Mouse (Mus musculus): ENCODE results near the gene Mitf. TPM values are rescaled to one million over a fixed set of nuclear protein-coding genes. Genes with fewer than 3 reads are reported as not detected.

The Mitf gene
- total RNA-seq, 2 experiments from 2014 or later: 7.8 to 8.2 TPM

DNA sequence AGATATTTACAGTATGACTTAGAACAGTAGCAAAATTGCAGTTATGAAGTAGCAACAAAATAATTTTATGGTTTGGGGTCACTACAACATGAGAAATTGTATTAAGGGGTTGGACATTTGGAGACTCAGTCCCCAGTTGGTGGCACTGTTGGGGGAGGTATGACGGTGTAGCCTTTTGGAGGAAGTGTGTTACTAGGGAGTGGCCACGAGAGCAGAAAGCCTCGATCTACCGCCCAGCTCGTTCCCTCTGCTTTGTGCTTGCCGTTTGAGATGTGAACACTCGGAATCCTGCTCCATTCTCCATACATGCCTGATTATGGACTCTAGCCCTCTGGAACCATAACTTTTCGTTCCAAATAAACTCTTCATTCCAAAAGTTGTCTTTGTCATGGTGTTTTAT lies 49.6 kb downstream of the Mitf start:
- TF ChIP-seq CTCF (IDR thresholded peaks at IDR 0.05): no peak; the same call in 1 of the 2 replicates
- intact Hi-C loops (cut with DNase I): no loop called here
- Histone ChIP-seq H3K27ac (no peak overlapping the region), H3K4me3 (no peak overlapping the region)
- no peak for DNase-seq (ENCODE audit: extremely low spot score in 1 of 2, low spot score in 2 of 2)

DNA sequence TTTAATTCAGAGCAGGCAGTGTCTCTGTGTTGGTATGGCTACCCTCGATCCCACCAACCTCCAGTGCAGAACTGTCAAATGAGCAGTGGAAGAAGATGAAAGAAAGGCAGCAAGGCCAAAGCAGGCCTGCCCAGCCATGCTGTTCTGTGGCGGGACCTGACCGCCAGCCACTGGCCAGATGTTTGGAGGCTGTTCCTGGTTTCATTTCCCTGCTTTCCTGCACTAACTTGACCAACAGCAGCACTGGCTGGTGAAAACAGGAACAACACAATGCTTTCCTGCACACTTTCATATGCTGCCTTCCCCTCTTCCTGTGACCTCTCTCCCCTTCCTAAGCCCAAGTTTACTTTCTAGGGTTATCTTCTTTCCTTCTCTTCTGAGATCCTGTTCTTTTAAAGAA lies 50.8 kb downstream of the Mitf start:
- no peak for DNase-seq (ENCODE audit: extremely low spot score in 1 of 2, low spot score in 2 of 2)
- peak; percentile 26 for TF ChIP-seq CTCF (IDR thresholded peaks at IDR 0.05)
- H3K27ac ChIP-seq: no peak overlapping the region
- H3K4me3 ChIP-seq: no peak overlapping the region
- intact Hi-C loops (cut with DNase I): no loop called here

DNA sequence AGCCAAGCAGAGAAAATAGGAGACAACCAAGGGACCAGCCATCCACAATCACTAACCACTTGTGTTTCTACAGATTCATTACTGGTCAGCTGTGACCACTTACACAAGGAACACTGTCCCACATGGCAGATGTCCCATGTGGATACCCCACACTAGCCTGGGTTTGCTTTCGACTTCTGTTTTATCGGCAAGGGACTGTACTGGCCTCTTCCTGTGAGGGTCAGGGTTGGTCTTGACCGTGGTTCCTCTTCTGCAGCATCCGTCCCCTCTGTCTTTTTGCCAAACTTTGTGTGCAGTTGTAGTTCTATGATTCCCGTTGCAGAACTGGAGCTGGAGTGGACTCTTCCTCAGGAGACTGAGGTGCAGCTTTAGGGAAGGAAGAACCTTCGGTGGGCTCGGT lies 59.7 kb downstream of the Mitf start:
- TF ChIP-seq CTCF (IDR thresholded peaks at IDR 0.05): no peak
- no peak for DNase-seq (ENCODE audit: extremely low spot score in 1 of 2, low spot score in 2 of 2)
- no peak overlapping the region for H3K4me3 ChIP-seq
- intact Hi-C loops (cut with DNase I): no loop called here
- no peak overlapping the region for H3K27ac ChIP-seq

DNA sequence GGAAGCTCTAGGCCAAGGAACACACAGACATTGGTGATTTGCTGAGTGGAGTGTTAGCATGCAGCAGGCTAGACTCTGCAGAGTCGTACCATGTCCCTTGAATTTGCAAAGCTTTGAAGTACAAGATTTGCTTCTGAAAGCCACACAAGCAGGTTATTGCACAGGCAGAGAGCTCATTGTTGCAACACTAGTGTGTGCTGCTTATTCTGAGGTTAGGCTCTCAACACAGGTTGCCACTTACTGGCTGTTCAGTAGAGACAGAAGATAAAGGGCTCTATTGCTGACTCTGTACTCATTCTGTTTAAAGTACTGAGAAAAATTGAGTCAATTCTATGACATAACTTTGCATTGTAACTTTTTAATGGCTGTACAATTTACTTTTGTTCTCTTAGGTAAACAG lies 61.2 kb downstream of the Mitf start:
- no peak for DNase-seq (ENCODE audit: extremely low spot score in 1 of 2, low spot score in 2 of 2)
- Histone ChIP-seq H3K27ac (no peak overlapping the region), H3K4me3 (no peak overlapping the region)
- intact Hi-C loops (cut with DNase I): no loop called here
- no peak for TF ChIP-seq CTCF (IDR thresholded peaks at IDR 0.05)

DNA sequence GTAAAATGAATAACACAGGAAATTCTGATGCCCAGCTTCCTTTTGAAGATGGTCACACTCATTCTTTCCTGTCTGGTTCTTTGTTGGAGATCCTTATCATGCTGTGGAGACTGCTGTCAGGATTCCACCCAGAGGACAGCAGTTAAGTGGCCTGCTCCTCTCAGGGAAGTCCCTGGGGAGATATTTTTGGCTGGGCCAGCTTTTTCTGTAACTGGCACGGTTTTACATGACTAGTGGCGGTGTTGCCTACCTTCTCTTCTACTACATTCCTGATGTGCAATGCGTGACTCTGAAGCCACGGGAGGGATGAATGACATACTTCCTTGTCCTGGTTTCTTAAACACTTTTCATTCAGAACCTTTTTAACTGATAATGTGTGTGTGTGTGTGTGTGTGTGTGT lies 63.1 kb downstream of the Mitf start:
- no peak for DNase-seq (ENCODE audit: extremely low spot score in 1 of 2, low spot score in 2 of 2)
- TF ChIP-seq CTCF (IDR thresholded peaks at IDR 0.05): no peak
- Histone ChIP-seq H3K4me3 (no peak overlapping the region), H3K27ac (no peak overlapping the region)
- intact Hi-C loops (cut with DNase I): no loop called here

DNA sequence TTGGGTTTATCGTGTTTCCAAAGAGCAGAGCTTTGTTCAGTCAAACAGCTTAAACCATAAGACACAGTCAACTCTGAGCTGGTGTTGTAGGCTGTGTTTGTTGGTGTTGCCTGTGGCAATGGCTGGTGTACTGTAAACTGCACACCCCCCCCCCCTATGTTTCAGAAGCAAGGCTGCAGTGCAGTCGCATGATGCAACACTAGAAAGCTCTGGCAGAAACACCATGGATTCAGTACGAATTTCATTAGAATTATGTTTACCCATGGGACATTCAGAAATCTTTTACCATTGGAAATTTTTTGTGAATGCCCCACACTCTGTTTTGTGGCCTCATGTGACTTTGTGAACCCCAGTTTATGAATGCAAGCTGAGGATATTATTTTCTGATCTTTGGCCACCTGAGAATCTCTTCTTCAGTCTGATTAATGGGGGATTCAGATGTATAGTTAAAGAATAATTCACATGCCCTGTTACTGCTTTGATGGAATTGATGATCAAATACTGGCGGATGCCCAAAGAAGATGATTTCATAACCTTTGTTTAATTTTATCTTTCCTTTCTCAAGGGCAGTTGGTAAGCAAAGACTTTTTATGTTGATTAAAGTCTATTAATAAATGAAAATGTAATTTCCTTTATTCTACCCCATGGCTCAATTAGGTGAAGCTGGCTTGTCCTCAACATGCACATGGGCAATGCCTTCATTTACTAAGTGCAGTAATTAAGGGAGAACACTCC lies 64.6 kb downstream of the Mitf start:
- no peak for TF ChIP-seq CTCF (IDR thresholded peaks at IDR 0.05)
- Histone ChIP-seq H3K27ac (no peak overlapping the region), H3K4me3 (no peak overlapping the region)
- intact Hi-C loops (cut with DNase I): no loop called here
- no peak for DNase-seq (ENCODE audit: extremely low spot score in 1 of 2, low spot score in 2 of 2)

DNA sequence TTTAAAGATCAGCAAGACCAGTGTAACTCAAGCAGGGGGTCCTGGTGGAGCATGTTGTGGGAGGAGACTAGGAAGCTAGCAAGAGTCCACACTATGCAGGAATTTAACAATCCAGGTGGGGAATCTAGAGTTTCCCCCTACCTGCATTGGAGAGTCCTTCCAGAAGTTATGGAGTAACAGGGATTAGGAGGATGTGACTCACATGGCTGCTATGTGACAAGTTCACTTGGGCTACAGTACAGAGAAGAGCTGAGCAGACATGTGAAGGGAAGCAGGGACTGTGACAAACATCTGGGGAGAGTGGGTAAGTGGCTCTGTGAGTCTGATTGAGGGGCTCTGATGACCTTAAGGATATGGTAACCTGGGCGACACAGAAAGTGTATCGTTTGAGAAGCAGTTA lies 66.2 kb downstream of the Mitf start:
- TF ChIP-seq CTCF (IDR thresholded peaks at IDR 0.05): no peak
- no peak for DNase-seq (ENCODE audit: extremely low spot score in 1 of 2, low spot score in 2 of 2)
- intact Hi-C loops (cut with DNase I): no loop called here

DNA sequence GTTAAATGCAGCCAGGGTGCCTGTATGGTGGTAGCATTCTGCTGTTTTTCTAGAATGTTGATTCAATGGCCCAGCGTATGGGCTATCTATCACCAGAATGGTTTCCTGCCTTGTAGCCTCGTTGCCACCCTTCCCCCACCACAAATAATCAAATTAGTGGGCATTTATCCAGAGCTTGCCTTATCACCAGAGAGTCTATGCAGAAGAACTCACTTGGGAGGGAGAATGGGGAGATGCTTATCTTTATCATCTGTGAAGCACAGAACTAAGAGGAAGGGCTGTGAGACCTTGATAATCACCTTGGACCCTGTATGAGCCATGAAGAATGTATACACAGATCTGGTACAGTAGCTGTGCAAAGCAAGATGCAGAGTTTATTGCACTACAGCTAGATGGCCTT lies 70.1 kb downstream of the Mitf start:
- no peak for DNase-seq (ENCODE audit: extremely low spot score in 1 of 2, low spot score in 2 of 2)
- Histone ChIP-seq H3K27ac (no peak overlapping the region), H3K4me3 (no peak overlapping the region)
- intact Hi-C loops (cut with DNase I): no loop called here
- no peak for TF ChIP-seq CTCF (IDR thresholded peaks at IDR 0.05)

More for the DNA sequence above, 66.2 kb downstream of the Mitf start:
- Histone ChIP-seq H3K27ac (no peak overlapping the region), H3K4me3 (no peak overlapping the region)

DNA sequence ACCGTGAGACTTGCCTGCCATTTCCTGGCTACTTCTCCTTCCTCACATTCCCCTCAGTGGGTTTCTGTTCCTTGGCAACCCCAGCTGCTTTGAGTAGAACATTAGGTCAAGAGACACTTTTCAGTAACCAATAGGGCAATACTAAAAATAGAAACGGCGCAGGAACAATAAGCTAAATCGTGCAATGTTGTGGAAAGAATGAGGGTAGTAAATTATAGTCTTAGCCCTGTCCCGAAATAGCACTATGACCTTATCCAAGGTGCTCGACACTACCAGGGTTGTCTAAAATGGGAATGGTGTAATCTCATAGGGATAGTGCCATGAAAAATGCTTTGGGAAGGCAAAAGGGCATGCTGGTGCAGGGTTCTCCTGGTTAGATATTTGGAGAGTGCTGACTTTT lies 70.6 kb downstream of the Mitf start:
- Histone ChIP-seq H3K27ac (no peak overlapping the region), H3K4me3 (no peak overlapping the region)
- no peak for DNase-seq (ENCODE audit: extremely low spot score in 1 of 2, low spot score in 2 of 2)
- intact Hi-C loops (cut with DNase I): no loop called here
- TF ChIP-seq CTCF (IDR thresholded peaks at IDR 0.05): no peak

DNA sequence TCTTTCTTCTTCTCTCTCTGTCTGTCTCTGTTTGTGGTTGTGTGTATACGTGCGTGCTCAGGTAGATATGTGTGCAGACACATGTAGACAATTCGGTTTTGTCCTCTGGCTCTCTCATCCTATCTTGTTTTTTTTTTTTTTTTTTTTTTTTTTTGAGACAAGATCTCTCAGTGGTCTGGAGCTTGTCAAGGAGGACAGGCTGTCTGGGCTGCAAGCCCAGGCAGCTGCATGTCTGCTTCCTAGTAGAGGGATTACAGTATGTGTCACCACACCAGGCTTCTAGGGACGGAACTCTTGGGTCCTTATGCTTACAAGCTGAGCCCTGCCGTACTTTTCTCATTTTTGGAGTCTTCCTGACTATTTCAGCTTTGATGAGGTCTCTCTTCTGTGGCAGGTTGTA lies 73.5 kb downstream of the Mitf start:
- intact Hi-C loops (cut with DNase I): no loop called here
- no peak for DNase-seq (ENCODE audit: extremely low spot score in 1 of 2, low spot score in 2 of 2)
- no peak for TF ChIP-seq CTCF (IDR thresholded peaks at IDR 0.05)

DNA sequence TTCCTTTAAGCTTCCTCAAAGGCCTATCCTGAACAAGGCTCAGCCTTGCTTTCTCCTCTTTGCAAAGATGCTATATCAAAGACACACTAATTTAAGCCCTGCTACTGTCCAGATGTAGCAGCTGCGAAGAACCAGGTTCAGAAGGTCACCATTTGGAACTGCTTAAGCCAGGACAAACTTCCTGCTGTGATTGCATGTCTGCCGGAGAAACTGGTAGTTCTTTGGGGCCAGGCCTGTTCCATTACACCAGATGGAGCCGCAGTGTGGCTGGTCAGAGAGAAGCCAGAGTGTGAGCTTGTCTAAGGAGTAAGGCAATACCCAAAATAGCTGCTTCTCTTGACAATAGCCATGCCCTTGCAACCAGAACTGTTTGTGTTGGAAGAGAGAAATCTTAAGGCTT lies 75.1 kb downstream of the Mitf start:
- TF ChIP-seq CTCF (IDR thresholded peaks at IDR 0.05): no peak
- Histone ChIP-seq H3K4me3 (no peak overlapping the region), H3K27ac (no peak overlapping the region)
- intact Hi-C loops (cut with DNase I): no loop called here
- no peak for DNase-seq (ENCODE audit: extremely low spot score in 1 of 2, low spot score in 2 of 2)

More for the DNA sequence above, 73.5 kb downstream of the Mitf start:
- no peak overlapping the region for H3K4me3 ChIP-seq
- H3K27ac ChIP-seq: no peak overlapping the region

DNA sequence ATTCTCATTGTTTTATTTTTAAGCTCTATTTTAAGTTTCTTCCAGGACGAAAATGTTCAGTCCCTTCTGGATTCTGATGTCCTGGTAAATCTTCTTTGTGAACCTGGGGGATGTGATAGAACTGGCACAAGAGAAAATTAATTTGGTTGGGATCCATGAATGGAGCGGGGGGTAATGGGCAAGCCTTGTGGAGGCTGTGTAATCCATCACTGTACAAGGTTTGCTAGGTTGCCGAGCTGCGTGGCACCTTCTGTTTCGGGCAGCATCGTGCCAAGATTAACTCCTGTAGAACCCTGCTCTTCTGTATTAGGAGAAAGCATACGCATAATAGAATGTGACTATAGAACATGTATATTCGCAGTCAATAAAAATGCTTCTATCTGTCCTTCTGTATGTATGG lies 76.1 kb downstream of the Mitf start:
- DNase-seq (ENCODE audit: extremely low spot score in 1 of 2, low spot score in 2 of 2): no peak
- intact Hi-C loops (cut with DNase I): no loop called here
- peak overlapping the region; percentile 40; the same call in 1 of the 2 replicates for H3K27ac ChIP-seq
- H3K4me3 ChIP-seq: no peak overlapping the region
- no peak for TF ChIP-seq CTCF (IDR thresholded peaks at IDR 0.05)

DNA sequence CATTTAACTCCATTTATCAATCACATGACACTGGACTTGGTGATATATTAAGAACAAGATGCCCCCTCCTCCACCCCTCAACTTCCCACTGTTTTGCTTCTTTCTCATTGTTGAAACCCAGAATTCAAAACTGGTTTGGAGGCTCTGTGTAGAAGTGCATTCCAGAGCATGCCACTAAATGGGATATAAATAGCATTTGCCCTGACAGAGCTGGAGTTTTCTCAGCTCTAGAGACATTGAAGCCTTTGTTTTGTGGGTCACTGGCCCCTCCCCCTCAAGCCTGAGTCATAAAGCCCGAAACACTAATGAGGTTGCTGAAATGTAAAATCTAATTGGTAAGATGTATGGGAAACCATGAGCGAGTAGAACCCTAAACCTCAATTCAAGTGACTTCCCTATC lies 76.6 kb downstream of the Mitf start:
- no peak for DNase-seq (ENCODE audit: extremely low spot score in 1 of 2, low spot score in 2 of 2)
- intact Hi-C loops (cut with DNase I): no loop called here
- Histone ChIP-seq H3K27ac (no peak overlapping the region; the same call in 1 of the 2 replicates), H3K4me3 (no peak overlapping the region)
- no peak for TF ChIP-seq CTCF (IDR thresholded peaks at IDR 0.05)
